ENCODE assay signal across 8 mouse cellular contexts in genomic region chr7:16401991-16402431, GRCm38 (mm10). TPM values are rescaled to one million over a fixed set of nuclear protein-coding genes. Genes with fewer than 3 reads are reported as not detected.
A peak's percentile ranks its signal among the peaks of the same experiment; 100 is the strongest.
DNase-seq lines count a peak whose midpoint lies in the region; ATAC-seq lines count a peak whose summit lies in the region.

No protein-coding gene starts in this region.

- ATAC-seq in heart, embryonic 14.5 days (ENCODE audit: insufficient number of reproducible peaks, insufficient read depth, low FRiP score, low read depth) = no peak
- ATAC-seq in lung, embryonic 16.5 days (ENCODE audit: low read depth) = no peak
- ATAC-seq in granulocyte monocyte progenitor cell, adult 5-6 weeks (replicated peaks; ENCODE audit: poor library complexity, severe bottlenecking) = no peak

- no peaks in the 10 kb centered on the region for H3K27me3 ChIP-seq in heart, embryonic 14.5 days (ENCODE audit: control insufficient read depth, insufficient read depth, low read length)
- H3K27me3 ChIP-seq in lung, embryonic 16.5 days (ENCODE audit: control insufficient read depth, insufficient read depth, low read depth, low read length) = no peaks in the 10 kb centered on the region

- peak overlapping the region; percentile 97 for H3K9ac ChIP-seq in heart, embryonic 14.5 days (ENCODE audit: low read length)
- peak overlapping the region; percentile 100 for H3K9ac ChIP-seq in lung, embryonic 16.5 days (ENCODE audit: low read length)

- peaks cover 4% of the 10 kb centered on the region; the same call in 1 of the 2 replicates for H3K36me3 ChIP-seq in heart, embryonic 14.5 days (ENCODE audit: control insufficient read depth, insufficient read depth, low read length)
- no peaks in the 10 kb centered on the region for H3K36me3 ChIP-seq in lung, embryonic 16.5 days (ENCODE audit: control insufficient read depth, insufficient read depth, low read length)

- H3K4me2 ChIP-seq in heart, embryonic 14.5 days (ENCODE audit: low read length) = peak overlapping the region; percentile 87
- H3K4me2 ChIP-seq in lung, embryonic 16.5 days (ENCODE audit: low read depth, low read length) = peak overlapping the region; percentile 68

- peak; percentile 50 for DNase-seq in CD4-positive helper T cell, adult 2 months (ENCODE audit: low read depth, low spot score)
- peak; percentile 50 for DNase-seq in R1 (ENCODE audit: low read depth, low spot score)
- DNase-seq in embryo, embryonic 11 days = peak; percentile 56
- peak; percentile 28 to 49 for DNase-seq in kidney, postnatal 25 days
- peak; percentile 55 for DNase-seq in retina, postnatal 1 day

- peaks cover 28 to 45% of the 10 kb centered on the region in 2 experiments for H3K4me1 ChIP-seq in heart, embryonic 14.5 days (ENCODE audit: control insufficient read depth in 2 of 2, insufficient read depth in 2 of 2, low read length in 2 of 2)
- H3K4me1 ChIP-seq in lung, embryonic 16.5 days (replicated peaks; ENCODE audit: control insufficient read depth, insufficient read depth, low read length) = peaks cover 34% of the 10 kb centered on the region

- no peaks in the 10 kb centered on the region for H3K9me3 ChIP-seq in heart, embryonic 14.5 days (ENCODE audit: control insufficient read depth, low read length)
- no peaks in the 10 kb centered on the region for H3K9me3 ChIP-seq in lung, embryonic 16.5 days (ENCODE audit: control insufficient read depth, low read length)

- WGBS in heart, embryonic 14.5 days = 0% methylated on average over 17 of the region's 17 CpGs
- 1% methylated on average over 17 of the region's 17 CpGs for WGBS in lung, embryonic 16.5 days

- peak overlapping the region; percentile 97 to 100 for H3K27ac ChIP-seq in heart, embryonic 14.5 days (replicated peaks in 1 of 2; ENCODE audit: control insufficient read depth in 1 of 2, insufficient read depth in 1 of 2, low read depth in 2 of 2, low read length in 2 of 2)
- H3K27ac ChIP-seq in lung, embryonic 16.5 days (ENCODE audit: low read length) = peak overlapping the region; percentile 100

- H3K4me3 ChIP-seq in heart, embryonic 14.5 days (ENCODE audit: control insufficient read depth in 1 of 2, insufficient read depth in 1 of 2, low read depth in 1 of 2, low read length in 2 of 2) = peak overlapping the region; percentile 56 to 69
- peak overlapping the region; percentile 93 for H3K4me3 ChIP-seq in lung, embryonic 16.5 days (ENCODE audit: low read length)

RNA-seq across cellular contexts. Expression of gene Zc3h4, which starts 1.3 kb away (rescaled TPM):
- polyA plus RNA-seq in heart, embryonic 14.5 days (2014; fragmentation: Nextera tagmentation; extraction: Ambion mirVana) = 8.6 and 10.6 TPM in 2 replicates
- 13.1 and 13.2 TPM in 2 replicates for polyA plus RNA-seq in lung, embryonic 16.5 days (2015; fragmentation: Nextera tagmentation; extraction: Ambion mirVana)
- 42.3 and 57.9 TPM in 2 replicates for total RNA-seq in granulocyte monocyte progenitor cell, adult 5-6 weeks (2014; fragmentation: Nextera tagmentation)
- total RNA-seq in granulocyte monocyte progenitor cell, adult 5-6 weeks (2017) = 20.9 and 40.7 TPM in 2 replicates

RNA-seq across cellular contexts. Expression of gene Sae1, which starts 14.4 kb away (rescaled TPM):
- 179 and 183 TPM in 2 replicates for polyA plus RNA-seq in heart, embryonic 14.5 days (2014; fragmentation: Nextera tagmentation; extraction: Ambion mirVana)
- 281 and 310 TPM in 2 replicates for polyA plus RNA-seq in lung, embryonic 16.5 days (2015; fragmentation: Nextera tagmentation; extraction: Ambion mirVana)
- total RNA-seq in granulocyte monocyte progenitor cell, adult 5-6 weeks (2014; fragmentation: Nextera tagmentation) = 131 and 137 TPM in 2 replicates
- total RNA-seq in granulocyte monocyte progenitor cell, adult 5-6 weeks (2017) = 409 and 421 TPM in 2 replicates

RNA-seq across cellular contexts. Expression of gene Tmem160, which starts 50.6 kb away (rescaled TPM):
- 87.5 and 96.7 TPM in 2 replicates for polyA plus RNA-seq in heart, embryonic 14.5 days (2014; fragmentation: Nextera tagmentation; extraction: Ambion mirVana)
- 34.8 and 39.1 TPM in 2 replicates for polyA plus RNA-seq in lung, embryonic 16.5 days (2015; fragmentation: Nextera tagmentation; extraction: Ambion mirVana)
- 27.5 and 71.6 TPM in 2 replicates for total RNA-seq in granulocyte monocyte progenitor cell, adult 5-6 weeks (2014; fragmentation: Nextera tagmentation)
- 17.2 and 26.2 TPM in 2 replicates for total RNA-seq in granulocyte monocyte progenitor cell, adult 5-6 weeks (2017)
